Mouse (Mus musculus) forebrain, embryonic 11.5 days (tissue): ENCODE measurements at regions not wholly inside any gene's neighbourhood (a gene's known extent, or its start where the extent isn't known, plus 50 kb on each side); places are given as distances from the start of the nearest gene placed in this dataset.

ENCODE experiments used
- ATAC-seq: fragments of 200-750 bp; cut with Nextera tagmentation; replicated peaks from 2 replicates; pipeline ENCODE4 v1.8.0; 2017; ENCODE audit warnings: moderate TSS enrichment; ENCODE audit not compliant: low FRiP score
- DNase-seq: peaks from one replicate; pipeline ENCODE4 v3.0.0-alpha.2; 2017; ENCODE audit warnings: low spot score
- H3K27ac ChIP-seq: fragments of 300-500 bp; sonication (generic); 2 replicates; pipeline ENCODE4 v1.5.1; 2014; ENCODE audit warnings: low read depth, low read length
- H3K27me3 ChIP-seq: fragments of 300-500 bp; sonication (generic); 2 replicates; pipeline ENCODE4 v1.6.1; 2014; ENCODE audit warnings: mild to moderate bottlenecking, low read length, mixed read lengths; ENCODE audit not compliant: control insufficient read depth, insufficient read depth
- H3K36me3 ChIP-seq: fragments of 300-500 bp; sonication (generic); 2 replicates; pipeline ENCODE4 v1.6.1; 2014; ENCODE audit warnings: mild to moderate bottlenecking, low read length, moderate library complexity, mixed read lengths; ENCODE audit not compliant: control insufficient read depth, insufficient read depth
- H3K4me1 ChIP-seq: fragments of 300-500 bp; sonication (generic); replicated peaks from 2 replicates; pipeline ENCODE4 v1.6.1; 2014; ENCODE audit warnings: low read length, mixed read lengths; ENCODE audit not compliant: control insufficient read depth, insufficient read depth
- H3K4me2 ChIP-seq: fragments of 300-500 bp; sonication (generic); 2 replicates; pipeline ENCODE4 v1.6.1; 2014; ENCODE audit warnings: low read depth, mild to moderate bottlenecking, low read length, moderate library complexity, mixed read lengths; ENCODE audit not compliant: severe bottlenecking
- H3K4me3 ChIP-seq: fragments of 300-500 bp; sonication (generic); 2 replicates; pipeline ENCODE4 v1.5.1; 2014; ENCODE audit warnings: low read depth, low read length
- H3K9ac ChIP-seq: fragments of 300-500 bp; sonication (generic); 2 replicates; pipeline ENCODE4 v1.6.1; 2014; ENCODE audit warnings: low read length
- H3K9me3 ChIP-seq: fragments of 300-500 bp; sonication (generic); 2 replicates; pipeline ENCODE4 v1.6.1; 2016; ENCODE audit warnings: low read length, mixed read lengths; ENCODE audit not compliant: control insufficient read depth
- WGBS: fragments of 180-500 bp; shearing (Covaris S2); extraction: QIAGEN DNeasy Blood & Tissue Kit; methylation state at CpG from one replicate; pipeline ENCODE4 v1.1.7; 2014; 5-methylcytosine and 5-hydroxymethylcytosine counted together

DNA sequence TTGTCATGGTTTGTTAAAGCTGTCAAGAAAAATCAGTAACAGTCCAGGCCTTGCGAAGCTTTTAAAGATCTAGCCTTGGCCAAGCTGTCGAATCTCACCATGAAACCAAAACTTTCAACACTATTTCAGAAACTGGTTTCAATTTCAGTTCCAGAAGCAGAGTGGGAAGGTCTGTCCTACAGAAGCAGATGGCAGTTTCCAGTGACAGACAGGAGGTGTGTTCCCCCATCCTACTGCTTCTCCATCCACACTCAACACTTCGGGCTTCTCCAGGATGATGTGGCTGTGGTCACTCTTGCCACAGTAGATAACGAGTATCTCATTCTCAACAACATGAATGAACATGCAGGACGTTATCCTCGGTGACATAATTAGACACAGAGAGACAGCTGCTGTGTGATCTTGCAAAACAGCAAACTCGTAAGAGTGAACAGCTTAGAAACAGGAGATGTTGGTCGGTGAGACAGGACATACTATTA, 147.6 kb upstream of the Cdyl start:
- H3K27ac ChIP-seq, result no peak overlapping the region
- H3K4me2 ChIP-seq, result no peak overlapping the region
- H3K36me3 ChIP-seq, result no peaks in the 10 kb centered on the region
- no peak for ATAC-seq
- no peaks in the 10 kb centered on the region for H3K27me3 ChIP-seq
- H3K4me3 ChIP-seq, result no peak overlapping the region
- 82% methylated on average over 8 of the region's 8 CpGs for WGBS
- H3K9ac ChIP-seq, result no peak overlapping the region
- no peaks in the 10 kb centered on the region for H3K9me3 ChIP-seq
- no peaks in the 10 kb centered on the region for H3K4me1 ChIP-seq
- no peak for DNase-seq

DNA sequence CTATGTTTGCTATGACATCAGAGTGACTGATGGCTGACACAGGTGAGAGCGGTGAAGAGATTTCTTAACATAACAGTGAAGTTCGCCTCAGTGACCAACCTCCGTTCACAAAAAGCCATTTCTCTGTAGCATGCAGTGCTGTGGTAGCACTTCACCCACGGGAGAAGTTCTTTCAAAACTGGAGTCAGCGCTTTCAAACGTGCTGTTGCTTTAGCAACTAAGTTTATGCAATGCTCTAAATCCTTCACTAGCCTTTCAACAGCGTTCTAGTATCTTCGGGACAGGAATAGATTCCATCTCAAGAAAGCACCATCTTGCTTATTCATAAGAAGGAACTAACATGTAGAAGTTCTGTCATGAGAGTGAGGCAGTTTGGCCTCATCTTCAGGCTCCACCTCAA, 146.5 kb upstream of the Cdyl start:
- Histone ChIP-seq H3K4me3 (no peak overlapping the region), H3K9me3 (no peaks in the 10 kb centered on the region), H3K27ac (no peak overlapping the region), H3K36me3 (no peaks in the 10 kb centered on the region), H3K27me3 (no peaks in the 10 kb centered on the region), H3K4me1 (no peaks in the 10 kb centered on the region), H3K4me2 (no peak overlapping the region), H3K9ac (no peak overlapping the region)
- DNase-seq (no peak), ATAC-seq (no peak)
- WGBS, result 90% methylated on average over 8 of the region's 8 CpGs

DNA sequence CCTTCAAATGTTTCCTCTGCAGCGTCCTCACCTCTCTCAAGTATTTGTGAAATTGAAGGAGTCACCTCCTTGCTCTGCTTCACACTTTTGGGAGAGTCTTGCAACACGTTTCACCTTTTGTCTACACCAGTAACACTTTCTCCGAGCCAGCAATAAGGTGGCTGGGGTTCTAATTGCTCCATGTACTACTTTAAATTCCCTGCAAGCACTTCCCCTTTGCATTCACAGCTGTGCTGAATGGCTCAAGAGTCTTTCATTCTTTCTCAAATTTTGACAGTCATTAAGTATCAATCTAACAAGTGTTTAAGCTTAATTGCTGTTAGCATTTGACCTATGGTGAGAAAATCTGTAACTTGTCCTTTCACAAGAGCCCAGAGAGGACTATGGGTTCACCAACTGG, 144.3 kb upstream of the Cdyl start:
- H3K9ac ChIP-seq, result no peak overlapping the region

DNA sequence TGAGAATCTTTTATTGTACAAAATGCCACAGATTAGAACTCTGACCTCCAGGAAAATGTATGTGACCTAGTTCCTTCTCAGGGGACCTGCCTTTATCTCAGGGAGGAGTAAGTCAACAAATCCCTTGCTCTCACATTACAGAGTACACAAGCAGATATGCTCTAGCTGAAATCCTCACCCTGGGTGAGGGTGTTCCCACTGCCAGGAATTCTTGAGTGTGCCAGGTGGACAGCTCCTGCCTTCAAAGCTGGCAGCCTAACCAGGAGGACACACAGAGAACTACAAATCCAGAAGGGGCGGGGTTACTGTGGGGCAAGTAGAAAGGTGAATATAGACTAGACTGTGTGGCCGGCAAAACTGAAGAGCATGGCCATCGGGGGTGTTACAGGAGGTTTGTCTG, 141.9 kb upstream of the Cdyl start:
- DNase-seq (no peak), ATAC-seq (no peak)
- no peaks in the 10 kb centered on the region for H3K27me3 ChIP-seq
- 83% methylated on average over 3 of the region's 3 CpGs for WGBS
- H3K27ac ChIP-seq, result no peak overlapping the region
- H3K4me1 ChIP-seq, result no peaks in the 10 kb centered on the region
- H3K36me3 ChIP-seq, result no peaks in the 10 kb centered on the region
- H3K4me2 ChIP-seq, result no peak overlapping the region
- no peaks in the 10 kb centered on the region for H3K9me3 ChIP-seq
- H3K4me3 ChIP-seq, result no peak overlapping the region
- H3K9ac ChIP-seq, result no peak overlapping the region

More for the DNA sequence above, 144.3 kb upstream of the Cdyl start:
- Histone ChIP-seq H3K4me3 (no peak overlapping the region), H3K27ac (no peak overlapping the region), H3K36me3 (no peaks in the 10 kb centered on the region), H3K9me3 (no peaks in the 10 kb centered on the region), H3K4me2 (no peak overlapping the region), H3K4me1 (no peaks in the 10 kb centered on the region), H3K27me3 (no peaks in the 10 kb centered on the region)
- 57% methylated on average over 3 of the region's 3 CpGs for WGBS
- DNase-seq (no peak), ATAC-seq (no peak)

DNA sequence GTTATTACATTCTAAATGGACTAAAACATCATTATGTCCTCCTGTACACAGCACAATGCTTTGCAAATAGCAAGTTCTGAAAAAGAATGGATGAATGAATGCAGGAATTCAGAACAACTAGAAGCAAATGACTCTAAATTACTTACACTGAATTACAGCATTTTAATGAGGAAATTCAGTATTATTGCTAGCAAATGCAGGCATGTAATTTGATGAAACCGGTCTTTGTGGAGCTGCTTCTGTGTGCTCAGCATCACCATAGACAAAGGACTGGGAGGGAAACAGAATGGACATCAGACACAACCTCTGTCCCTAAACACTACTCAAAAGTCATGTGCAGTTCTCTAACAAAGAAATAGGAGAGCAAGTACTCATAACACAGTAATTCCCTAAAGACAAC, 137.4 kb upstream of the Cdyl start:
- ATAC-seq (no peak), DNase-seq (no peak)
- no peaks in the 10 kb centered on the region for H3K27me3 ChIP-seq
- H3K27ac ChIP-seq, result no peak overlapping the region
- no peaks in the 10 kb centered on the region for H3K36me3 ChIP-seq
- no peaks in the 10 kb centered on the region for H3K9me3 ChIP-seq
- no peak overlapping the region for H3K4me3 ChIP-seq
- 64% methylated on average over 1 of the region's 1 CpGs for WGBS
- no peaks in the 10 kb centered on the region for H3K4me1 ChIP-seq
- H3K4me2 ChIP-seq, result no peak overlapping the region
- no peak overlapping the region for H3K9ac ChIP-seq

DNA sequence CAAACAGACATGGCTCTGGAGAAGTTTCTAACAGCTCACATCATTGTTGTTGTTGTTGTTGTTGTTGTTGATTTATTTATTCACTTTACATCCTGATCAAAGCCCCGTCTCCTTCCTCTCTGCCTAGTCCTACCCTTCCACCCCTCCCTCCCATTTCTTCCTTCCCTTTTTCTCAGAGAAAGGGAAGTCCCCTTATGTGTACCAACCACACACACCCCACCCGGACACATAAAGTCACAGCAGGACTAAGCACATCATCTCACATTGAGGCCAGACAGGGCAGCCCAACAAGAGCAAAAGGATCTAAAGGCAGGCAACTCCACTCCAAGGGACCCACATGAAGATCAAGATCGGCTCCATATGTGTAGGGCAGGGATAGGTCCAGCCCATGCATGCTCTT, 130.1 kb upstream of the Cdyl start:
- no peak overlapping the region for H3K9ac ChIP-seq
- 89% methylated on average over 3 of the region's 3 CpGs for WGBS

DNA sequence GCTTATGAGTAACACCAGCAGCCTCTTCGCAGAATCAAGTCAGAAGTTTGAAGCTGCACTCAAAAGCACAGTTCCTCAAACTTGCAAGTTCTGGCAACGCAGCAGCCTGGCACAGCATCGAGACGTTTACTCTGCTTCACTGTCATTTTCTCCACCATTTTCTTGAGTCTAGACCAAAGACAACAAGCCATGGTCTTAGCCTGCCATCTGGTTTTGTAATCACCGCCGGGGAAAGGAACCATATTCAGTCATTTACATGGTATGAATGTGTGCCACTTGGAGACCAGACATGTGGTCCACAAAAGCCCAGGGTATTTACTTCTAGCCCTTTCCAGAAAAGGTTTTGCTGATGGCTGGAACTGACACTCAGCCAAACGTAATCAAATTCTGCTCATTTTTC, 122.5 kb upstream of the Cdyl start:
- no peak overlapping the region for H3K4me2 ChIP-seq
- no peaks in the 10 kb centered on the region for H3K36me3 ChIP-seq
- H3K27ac ChIP-seq, result no peak overlapping the region
- no peaks in the 10 kb centered on the region for H3K27me3 ChIP-seq
- 88% methylated on average over 7 of the region's 7 CpGs for WGBS
- no peak overlapping the region for H3K9ac ChIP-seq
- ATAC-seq, result no peak
- no peaks in the 10 kb centered on the region for H3K4me1 ChIP-seq
- no peak for DNase-seq
- no peak overlapping the region for H3K4me3 ChIP-seq
- H3K9me3 ChIP-seq, result no peaks in the 10 kb centered on the region

More for the DNA sequence above, 130.1 kb upstream of the Cdyl start:
- no peak for DNase-seq
- Histone ChIP-seq H3K27me3 (no peaks in the 10 kb centered on the region), H3K9me3 (no peaks in the 10 kb centered on the region), H3K4me2 (no peak overlapping the region), H3K36me3 (no peaks in the 10 kb centered on the region), H3K4me3 (no peak overlapping the region), H3K4me1 (no peaks in the 10 kb centered on the region), H3K27ac (no peak overlapping the region)
- no peak for ATAC-seq

DNA sequence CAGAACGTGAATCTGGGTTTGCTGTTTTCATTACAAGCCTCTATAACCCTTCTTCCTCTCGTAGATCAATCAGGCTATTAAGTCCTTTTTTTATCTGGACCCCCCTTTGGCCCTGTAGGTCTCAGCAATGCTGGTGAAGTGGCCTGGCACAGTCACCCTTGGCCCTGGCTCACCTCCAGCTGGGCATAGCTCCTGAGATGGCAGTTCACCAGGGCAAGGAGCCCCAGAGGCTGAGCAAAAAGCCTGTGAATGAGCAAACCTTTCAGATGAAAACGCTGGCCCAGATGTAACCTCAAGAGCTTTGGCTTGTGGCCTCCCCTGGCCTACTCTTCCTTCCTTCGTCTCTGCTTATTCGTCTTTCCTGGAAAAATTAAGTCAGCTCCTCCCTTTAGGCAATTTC, 121.7 kb upstream of the Cdyl start:
- no peak for DNase-seq
- H3K4me1 ChIP-seq, result no peaks in the 10 kb centered on the region
- no peak overlapping the region for H3K9ac ChIP-seq
- H3K27ac ChIP-seq, result no peak overlapping the region
- WGBS, result 85% methylated on average over 5 of the region's 5 CpGs
- no peak overlapping the region for H3K4me2 ChIP-seq
- no peak overlapping the region for H3K4me3 ChIP-seq
- H3K36me3 ChIP-seq, result no peaks in the 10 kb centered on the region
- no peaks in the 10 kb centered on the region for H3K9me3 ChIP-seq
- no peaks in the 10 kb centered on the region for H3K27me3 ChIP-seq
- no peak for ATAC-seq

DNA sequence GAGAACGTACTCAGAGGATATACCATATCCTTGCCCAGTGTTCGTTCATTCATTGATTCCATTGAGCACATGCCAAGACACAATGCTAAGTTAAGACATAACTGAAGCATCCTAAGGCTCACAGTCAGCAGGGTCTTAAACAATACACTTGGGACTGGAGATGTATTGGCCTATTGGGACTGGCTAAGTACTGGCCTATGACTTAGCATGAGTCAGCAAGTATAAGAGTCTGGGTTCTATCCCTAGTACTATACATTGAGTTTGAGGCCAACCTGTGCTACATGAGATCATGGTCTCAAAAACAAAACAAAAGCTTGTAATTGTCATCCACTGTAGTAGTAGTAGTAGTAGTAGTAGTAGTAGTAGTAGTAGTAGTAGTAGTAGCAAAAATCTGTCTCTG, 119.2 kb upstream of the Cdyl start:
- no peaks in the 10 kb centered on the region for H3K27me3 ChIP-seq
- H3K4me3 ChIP-seq, result no peak overlapping the region
- no peak overlapping the region for H3K27ac ChIP-seq
- ATAC-seq (no peak), DNase-seq (no peak)
- H3K9me3 ChIP-seq, result no peaks in the 10 kb centered on the region
- no peaks in the 10 kb centered on the region for H3K36me3 ChIP-seq
- WGBS, result 85% methylated on average over 2 of the region's 2 CpGs
- H3K9ac ChIP-seq, result no peak overlapping the region
- H3K4me2 ChIP-seq, result no peak overlapping the region
- no peaks in the 10 kb centered on the region for H3K4me1 ChIP-seq
